Mouse (Mus musculus): ENCODE results near the gene Auts2.

Auts2 gene

GRCm38 (mm10) chr5:132543118-132544071 lies at the start of gene Auts2:
Auts2 (minus strand) TSS chr5:132543344.
- 1% methylated on average over 85 of the region's 105 CpGs for WGBS

DNA sequence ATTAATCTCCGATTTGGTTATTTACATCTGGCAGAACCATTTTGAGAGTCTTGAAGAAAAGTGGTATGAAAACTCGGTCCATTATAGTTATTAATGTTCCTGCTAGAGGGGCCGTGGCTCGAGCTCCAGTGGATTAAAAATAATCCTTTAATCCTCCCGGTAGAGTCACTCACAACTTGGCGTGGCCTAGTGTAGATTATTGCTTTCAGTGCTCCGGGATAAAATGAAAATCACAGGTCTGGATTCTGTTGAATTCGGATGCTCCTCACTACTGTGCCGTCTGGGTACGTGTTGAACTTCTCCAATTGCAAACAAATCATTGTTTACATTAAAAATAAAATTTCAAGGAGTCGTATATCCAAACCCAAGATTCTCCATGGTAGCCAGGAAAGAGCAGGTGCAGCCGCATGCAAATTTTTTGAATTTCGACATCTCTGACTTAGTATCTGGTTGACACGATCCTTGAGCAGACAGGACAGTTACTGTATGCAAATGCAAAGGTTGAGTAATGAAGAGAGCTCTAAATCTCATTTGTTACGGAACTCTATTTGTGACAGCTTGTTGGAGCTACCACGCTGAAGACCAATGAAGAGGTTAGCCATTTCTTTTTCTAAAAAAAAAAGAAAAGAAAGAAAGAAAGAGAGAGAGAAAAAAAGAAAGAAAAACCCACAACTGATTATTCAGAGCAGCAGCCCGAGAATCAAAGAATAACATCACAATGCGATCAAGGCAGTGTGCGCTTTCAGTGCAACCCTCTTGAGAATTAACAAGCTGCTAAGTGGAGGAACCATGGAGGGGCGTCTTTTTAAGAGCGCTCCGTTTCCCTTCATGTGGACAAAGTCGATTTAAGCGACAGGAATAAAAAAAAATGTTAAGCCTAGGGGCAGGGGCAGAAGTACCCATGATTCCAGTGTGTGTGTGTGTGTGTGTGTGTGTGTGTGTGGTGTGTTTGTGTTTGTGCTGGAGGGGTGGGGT lies 48.9 kb upstream of the Auts2 start:
- WGBS = 84% methylated on average over 24 of the region's 24 CpGs

GRCm38 (mm10) chr5:132579774-132580173 lies 36.6 kb upstream of the Auts2 start:
- 36% methylated on average over 7 of the region's 7 CpGs for WGBS

DNA sequence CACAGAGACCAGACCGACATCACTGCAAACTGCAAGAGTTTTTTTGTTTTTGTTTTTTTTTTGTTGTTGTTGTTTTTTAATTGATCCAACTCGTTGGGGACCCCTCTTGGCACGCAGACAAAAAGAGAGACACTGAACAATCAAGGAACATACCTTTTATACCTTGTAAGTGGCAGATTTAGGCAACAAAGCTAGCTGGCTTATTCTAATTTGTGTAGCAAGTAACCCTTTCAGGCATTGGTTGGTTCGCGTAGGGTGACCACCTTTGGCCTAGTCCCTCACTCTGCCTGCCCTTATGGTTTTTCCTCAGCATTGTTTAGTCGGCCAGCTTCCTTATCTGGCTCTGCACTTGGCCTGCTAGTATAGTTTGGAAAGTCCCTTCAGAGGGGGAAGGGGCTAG lies 17.6 kb upstream of the Auts2 start:
- 82% methylated on average over 6 of the region's 6 CpGs for WGBS

GRCm38 (mm10) chr5:132545761-132546160 lies 2.6 kb upstream of the Auts2 start:
- 64% methylated on average over 1 of the region's 1 CpGs for WGBS

DNA sequence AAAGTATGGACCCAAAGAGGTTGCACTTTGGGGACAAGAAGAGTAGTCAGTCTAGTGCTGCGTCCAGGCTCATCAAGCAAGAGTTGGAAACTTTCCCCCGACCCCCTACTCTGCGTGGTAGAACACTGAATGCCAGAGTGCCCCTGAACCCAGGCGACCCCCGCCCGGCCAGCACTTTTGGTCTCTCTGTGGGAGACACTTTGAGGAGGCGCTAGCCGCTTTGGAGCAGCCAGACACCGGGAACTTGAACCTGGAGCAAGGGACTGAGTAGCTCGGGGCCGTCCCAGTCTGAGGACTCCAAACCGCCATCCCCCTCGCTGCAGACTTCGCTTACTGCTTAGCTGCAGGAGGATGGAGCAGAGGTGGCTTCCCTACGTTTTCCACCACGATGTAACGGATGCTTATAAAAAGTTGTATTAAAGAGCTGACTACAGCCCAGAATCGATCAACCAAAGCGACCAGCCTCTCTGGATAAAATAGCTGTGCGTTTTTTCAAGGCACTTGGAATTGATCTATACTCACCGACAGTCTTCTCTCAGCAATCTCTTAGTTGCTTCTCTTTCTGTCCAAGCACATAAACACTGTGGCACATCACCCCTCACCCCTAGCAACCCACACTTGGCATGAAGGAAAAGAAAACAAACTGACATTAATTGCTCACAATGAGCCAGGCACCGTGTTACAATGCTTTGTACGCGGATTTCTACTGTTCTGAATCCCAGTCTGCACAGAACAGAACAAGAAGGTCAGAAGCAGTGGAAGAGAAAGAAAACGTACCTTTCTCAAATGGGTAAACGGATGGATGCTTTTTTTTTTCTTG lies 1.2 kb upstream of the Auts2 start:
- 8% methylated on average over 26 of the region's 26 CpGs for WGBS

DNA sequence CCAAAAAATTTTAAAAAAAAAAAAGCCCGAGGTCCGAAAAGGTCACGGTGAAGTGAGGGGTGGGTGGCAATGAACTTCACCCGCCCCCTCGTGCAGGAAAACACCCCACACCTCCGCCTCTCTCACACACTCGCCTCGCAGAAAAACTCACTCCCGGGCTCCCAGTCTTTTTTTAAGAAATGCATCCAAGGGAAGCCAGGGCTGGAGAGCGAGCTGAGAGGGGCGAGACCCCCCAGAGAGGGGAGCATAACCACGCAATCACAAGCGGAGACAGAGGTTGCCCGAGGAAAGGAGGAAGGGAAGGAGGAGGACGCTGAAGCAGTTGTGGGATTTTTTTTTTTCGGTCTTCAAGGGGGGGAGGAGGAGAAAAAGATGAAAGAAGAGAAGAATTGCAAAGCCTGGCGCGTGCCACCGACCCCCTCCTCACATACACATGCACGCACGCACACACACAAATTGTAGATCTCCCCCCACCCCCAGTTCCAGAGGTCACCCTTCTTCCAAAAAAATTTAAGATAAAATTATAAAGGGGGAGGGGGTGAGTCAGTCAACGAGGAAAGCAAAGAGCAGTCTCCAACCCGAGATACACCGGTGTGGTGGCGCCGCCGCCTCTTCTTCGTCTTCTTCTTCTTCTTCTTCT lies 643 bp downstream of the Auts2 start:
- under 1% methylated on average over 28 of the region's 28 CpGs for WGBS

GRCm38 (mm10) chr5:132541951-132542350 lies 1.2 kb downstream of the Auts2 start:
- 1% methylated on average over 20 of the region's 21 CpGs for WGBS

DNA sequence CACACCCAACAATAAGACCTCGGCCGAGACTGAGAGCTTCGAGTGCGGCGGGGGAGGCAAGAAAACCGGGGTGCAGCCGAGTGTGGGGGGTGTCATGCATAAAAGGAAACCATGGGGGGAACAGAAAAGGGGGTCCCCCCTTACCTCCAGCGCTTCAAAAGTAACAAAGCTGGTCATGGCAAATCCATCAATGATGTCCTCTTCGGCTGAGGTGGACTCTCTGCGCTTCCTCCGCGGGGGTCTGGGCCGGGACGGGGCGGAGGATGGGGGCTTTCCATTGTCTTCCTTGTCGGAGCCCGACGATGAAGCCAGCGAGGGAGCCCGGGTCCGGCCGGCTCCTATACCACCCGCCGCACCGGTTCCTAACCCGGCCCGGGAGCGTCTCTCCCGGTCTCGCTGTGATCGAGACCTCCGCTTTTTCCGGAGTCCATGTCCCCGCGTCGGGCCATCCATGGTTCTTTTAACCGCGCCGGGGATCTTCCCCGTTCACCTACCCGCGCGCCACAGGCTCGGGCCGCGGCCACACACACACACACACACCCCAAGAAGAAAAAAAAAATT lies 1.7 kb downstream of the Auts2 start:
- under 1% methylated on average over 46 of the region's 46 CpGs for WGBS

- WGBS = 13% methylated on average over 7 of the region's 7 CpGs
These were observed 2.3 kb downstream of the Auts2 start for GRCm38 (mm10) chr5:132540841-132541311.

GRCm38 (mm10) chr5:132537475-132537874 lies 5.7 kb downstream of the Auts2 start:
- WGBS = 83% methylated on average over 4 of the region's 4 CpGs

DNA sequence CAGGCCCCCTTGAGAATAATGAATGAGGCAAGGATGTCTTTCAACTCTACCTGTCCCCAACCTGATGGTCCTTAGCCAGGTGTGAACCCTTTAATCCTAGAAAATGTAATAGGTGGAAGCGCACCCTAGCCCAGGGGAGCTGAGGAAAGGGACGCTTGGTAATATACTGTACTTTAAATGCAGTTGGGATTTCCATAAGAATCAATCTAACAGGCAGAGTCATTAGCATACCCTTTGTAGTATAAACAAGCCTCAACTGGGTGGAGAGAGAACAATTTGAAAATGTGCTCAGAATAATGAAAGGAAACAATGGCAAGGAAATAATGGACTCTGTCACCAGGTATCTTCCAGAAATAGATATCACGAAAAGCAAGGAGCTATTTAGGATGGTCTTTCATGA lies 16.7 kb downstream of the Auts2 start:
- 91% methylated on average over 3 of the region's 3 CpGs for WGBS

GRCm38 (mm10) chr5:132521358-132521873 lies 21.7 kb downstream of the Auts2 start:
- WGBS = 84% methylated on average over 12 of the region's 12 CpGs

DNA sequence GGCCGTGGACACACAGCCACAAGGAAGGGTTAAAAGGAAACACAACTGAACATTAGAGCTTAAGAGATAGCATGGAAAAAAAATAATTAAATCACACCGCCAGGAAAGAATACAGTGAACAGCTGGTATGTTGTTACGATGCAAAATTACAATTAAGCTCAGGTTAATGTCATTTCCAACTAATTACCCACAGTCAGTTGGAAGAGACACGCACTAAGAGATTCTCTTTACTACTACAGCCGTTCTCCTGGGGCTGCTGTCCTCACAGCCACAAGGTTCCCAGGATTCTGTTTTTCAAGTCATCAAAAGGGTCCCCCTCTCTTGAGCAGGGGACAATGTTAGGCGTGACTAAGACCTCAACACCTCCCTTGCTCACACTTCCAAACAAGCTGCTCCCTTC lies 25.3 kb downstream of the Auts2 start:
- WGBS = 83% methylated on average over 6 of the region's 6 CpGs

DNA sequence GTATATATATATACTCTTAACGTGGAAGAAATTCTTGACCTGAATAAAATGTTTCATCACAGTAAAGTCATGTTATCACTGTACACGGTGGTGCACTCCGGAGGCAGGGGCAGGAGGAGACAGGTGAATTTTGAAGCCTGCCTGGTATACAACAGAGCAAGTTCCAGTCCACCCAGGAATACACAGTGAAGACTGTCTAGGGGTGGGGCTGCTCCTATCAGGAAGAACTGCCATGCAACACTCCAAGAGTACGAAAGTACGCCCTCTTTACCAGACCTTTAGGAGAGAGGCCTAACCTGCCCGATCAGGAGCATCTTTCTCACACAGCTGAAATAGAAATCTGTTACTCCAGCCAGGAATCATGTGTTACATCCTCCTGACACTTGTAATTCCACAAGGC lies 28.6 kb downstream of the Auts2 start:
- WGBS = 91% methylated on average over 6 of the region's 6 CpGs

GRCm38 (mm10) chr5:132513206-132513605 lies 29.9 kb downstream of the Auts2 start:
- 80% methylated on average over 7 of the region's 7 CpGs for WGBS

- 19% methylated on average over 9 of the region's 9 CpGs for WGBS
These were observed 33.7 kb downstream of the Auts2 start for GRCm38 (mm10) chr5:132509464-132509885.

DNA sequence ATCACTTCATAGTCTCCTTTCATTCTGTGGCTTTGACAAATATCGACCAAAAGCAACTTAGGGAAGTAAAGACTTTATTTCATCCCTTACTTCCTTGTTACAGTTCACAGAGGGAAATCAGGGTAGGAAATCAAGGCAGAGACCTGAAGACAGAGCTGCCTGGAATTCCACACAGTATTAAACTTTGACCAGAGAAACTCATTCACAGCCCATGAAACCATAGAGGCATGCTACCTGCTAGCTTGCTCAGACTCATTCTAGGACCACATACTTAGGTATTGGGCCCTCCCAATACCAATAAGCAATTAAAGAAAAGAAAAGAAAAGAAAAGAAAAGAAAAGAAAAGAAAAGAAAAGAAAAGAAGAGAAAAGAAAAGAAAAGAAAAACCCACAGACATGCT lies 38.3 kb downstream of the Auts2 start:
- 94% methylated on average over 1 of the region's 1 CpGs for WGBS

DNA sequence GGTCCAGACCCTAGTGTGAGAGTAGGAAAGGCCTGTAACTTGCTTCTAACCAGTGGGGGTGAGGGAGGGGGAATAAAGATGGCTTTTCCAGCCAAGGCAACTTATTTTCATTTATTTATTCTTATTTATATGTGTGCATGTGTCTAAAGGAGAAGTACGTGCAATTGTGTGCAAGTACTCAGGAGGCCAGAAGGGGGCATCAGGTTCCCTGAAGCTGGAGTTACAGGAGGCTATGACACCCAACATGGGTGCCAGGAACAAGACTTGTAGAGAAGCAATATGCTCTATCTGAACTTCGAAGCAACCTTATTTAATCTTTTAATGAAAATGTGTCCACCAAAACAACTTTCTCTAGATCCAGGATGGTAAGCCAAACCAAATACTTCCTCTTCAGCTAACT lies 39.7 kb downstream of the Auts2 start:
- WGBS = 95% methylated on average over 2 of the region's 2 CpGs

DNA sequence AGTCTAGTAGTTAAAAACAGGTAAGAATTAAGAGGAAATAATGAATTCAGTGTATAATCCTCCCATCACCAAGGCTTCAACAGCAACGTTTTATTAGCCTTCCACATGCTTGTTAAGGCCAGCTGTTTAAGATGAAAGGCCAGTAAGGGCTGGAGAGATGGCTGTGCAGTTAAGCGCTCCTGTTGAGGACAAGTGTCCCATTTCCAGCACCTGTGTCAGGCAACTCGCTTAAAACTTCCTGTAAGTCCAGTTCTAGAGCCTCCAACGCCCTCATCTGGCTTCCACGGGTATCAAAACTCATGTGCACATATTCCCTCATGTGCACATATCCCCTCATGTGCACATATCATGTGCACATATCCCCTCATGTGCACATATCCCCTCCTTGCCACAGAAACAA lies 41.1 kb downstream of the Auts2 start:
- WGBS = 50% methylated on average over 5 of the region's 5 CpGs
